Mouse (Mus musculus): ENCODE data around the gene Tfpt.
"Not testable (repeated sequence)": the region's sequence is repeated elsewhere in the genome, so short reads cannot be mapped to it uniquely, and the experiment has no call there.

Tfpt gene

DNA sequence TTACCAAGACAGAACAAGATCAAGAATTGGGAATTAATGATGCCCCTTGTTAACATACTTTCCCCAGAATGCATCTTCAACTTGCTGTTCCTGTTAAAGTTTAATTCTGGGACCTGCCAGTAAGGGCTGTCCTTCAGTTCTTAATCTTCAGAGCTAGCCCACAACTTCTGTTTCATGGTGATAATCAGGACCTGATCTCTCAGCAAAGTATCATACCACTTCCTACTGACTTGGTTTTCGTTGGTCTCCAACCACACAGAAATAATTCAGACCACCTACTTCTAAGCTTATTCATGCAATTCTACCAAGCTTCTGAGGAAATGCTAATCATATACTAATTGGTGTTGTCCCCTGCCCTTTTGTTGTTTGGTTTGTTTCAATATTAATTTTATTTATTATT lies 57.9 kb downstream of the Tfpt start:
- DNase-seq: no peak

DNA sequence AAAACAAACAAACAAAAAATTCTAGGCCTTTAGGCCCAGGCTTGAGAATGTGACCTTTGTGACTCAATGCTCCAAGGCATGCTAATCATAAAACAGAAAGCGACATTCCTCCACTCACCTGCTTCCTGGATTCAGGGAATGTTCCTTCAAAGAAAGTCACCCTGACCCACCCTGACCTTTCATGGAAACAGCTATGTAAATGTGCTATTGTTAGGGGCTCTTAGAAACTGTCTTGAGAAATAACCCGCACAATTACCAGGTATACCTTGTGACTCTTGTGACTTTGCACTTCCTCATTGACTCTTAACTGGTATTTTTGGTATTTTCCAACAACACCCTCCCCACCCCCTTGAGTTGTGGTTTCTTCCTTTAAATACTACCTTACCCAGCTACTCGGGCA lies 59.1 kb downstream of the Tfpt start:
- DNase-seq: not testable (repeated sequence)

Measured in thymus, postnatal 36 days (tissue).